Mouse (Mus musculus) kidney, embryonic 14.5 days (tissue): ENCODE results near the gene Gm9999. TPM values are rescaled to one million over a fixed set of nuclear protein-coding genes. Genes with fewer than 3 reads are reported as not detected.
A peak's percentile ranks its signal among the peaks of the same experiment; 100 is the strongest.

Source experiments
- ATAC-seq: fragments of 200-750 bp; cut with Nextera tagmentation; 2 replicates; pipeline ENCODE4 v1.8.0; 2017; ENCODE audit warnings: moderate number of reproducible peaks, mild to moderate bottlenecking, moderate TSS enrichment, moderate library complexity; ENCODE audit not compliant: low FRiP score, low TSS enrichment
- H3K27ac ChIP-seq: fragments of 300-500 bp; sonication (generic); 2 replicates; pipeline ENCODE4 v1.5.1; 2014; ENCODE audit warnings: low read depth, mild to moderate bottlenecking, low read length, moderate library complexity, mixed read lengths
- H3K27me3 ChIP-seq: fragments of 300-500 bp; sonication (generic); 2 replicates; pipeline ENCODE4 v1.6.1; 2014; ENCODE audit warnings: mild to moderate bottlenecking, low read length; ENCODE audit not compliant: control insufficient read depth, insufficient read depth
- H3K36me3 ChIP-seq: fragments of 300-500 bp; sonication (generic); 2 replicates; pipeline ENCODE4 v1.6.1; 2014; ENCODE audit warnings: low read length, mixed read lengths; ENCODE audit not compliant: control insufficient read depth, insufficient read depth
- H3K4me1 ChIP-seq: fragments of 300-500 bp; sonication (generic); 2 replicates; pipeline ENCODE4 v1.6.1; 2014; ENCODE audit warnings: low read length, mixed read lengths; ENCODE audit not compliant: control insufficient read depth, insufficient read depth
- H3K4me2 ChIP-seq: fragments of 300-500 bp; sonication (generic); replicated peaks from 2 replicates; pipeline ENCODE4 v1.6.1; 2014; ENCODE audit warnings: low read depth, mild to moderate bottlenecking, low read length
- H3K4me3 ChIP-seq: fragments of 300-500 bp; sonication (generic); 2 replicates; pipeline ENCODE4 v1.5.1; 2014; ENCODE audit warnings: mild to moderate bottlenecking, low read length
- H3K9ac ChIP-seq: fragments of 300-500 bp; sonication (generic); 2 replicates; pipeline ENCODE4 v1.6.1; 2014; ENCODE audit warnings: low read depth, mild to moderate bottlenecking, low read length, moderate library complexity
- H3K9me3 ChIP-seq: fragments of 300-500 bp; sonication (generic); 2 replicates; pipeline ENCODE4 v1.6.1; 2016; ENCODE audit warnings: low read length; ENCODE audit not compliant: control insufficient read depth
- WGBS: fragments of 180-500 bp; shearing (Covaris S2); extraction: QIAGEN DNeasy Blood & Tissue Kit; methylation state at CpG from one replicate; pipeline ENCODE4 v1.1.7; 2014; 5-methylcytosine and 5-hydroxymethylcytosine counted together
- polyA plus RNA-seq: library from polyadenylated mRNA; unstranded; fragments of >200 nt; fragmentation: Nextera tagmentation; extraction: Ambion mirVana; gene quantifications from 2 replicates; pipeline ENCODE4 v1.2.1, GENCODE M21; 2014

Gene Gm9999
- not detected in 2 replicates for polyA plus RNA-seq

GRCm38 (mm10) chr7:46983280-46983679 is at the start of gene Gm9999:
TSS of gene Gm9999 (plus strand) at chr7:46983580.
- Histone ChIP-seq H3K27ac (no peak within 1 kb of the TSS), H3K9ac (no peak within 1 kb of the TSS), H3K4me1 (0 out of 2 replicates have a peak, but pooled peaks cover 10% of the 10 kb centered on the region), H3K9me3 (no peaks in the 10 kb centered on the region), H3K4me3 (no peak within 1 kb of the TSS), H3K4me2 (no peak within 1 kb of the TSS), H3K27me3 (no peaks in the 10 kb centered on the region), H3K36me3 (no peaks in the 10 kb centered on the region)
- ATAC-seq, result no peak
- 95% methylated on average over 3 of the region's 3 CpGs for WGBS

GRCm38 (mm10) chr7:46934788-46935187 is 48.6 kb upstream of the Gm9999 start:
- Histone ChIP-seq H3K27me3 (no peaks in the 10 kb centered on the region), H3K4me2 (no peak overlapping the region), H3K27ac (no peak overlapping the region), H3K36me3 (peaks cover 50% of the 10 kb centered on the region), H3K4me3 (no peak overlapping the region), H3K9ac (no peak overlapping the region), H3K9me3 (no peaks in the 10 kb centered on the region), H3K4me1 (no peaks in the 10 kb centered on the region)
- WGBS, result 60% methylated on average over 8 of the region's 8 CpGs
- ATAC-seq, result no peak

DNA sequence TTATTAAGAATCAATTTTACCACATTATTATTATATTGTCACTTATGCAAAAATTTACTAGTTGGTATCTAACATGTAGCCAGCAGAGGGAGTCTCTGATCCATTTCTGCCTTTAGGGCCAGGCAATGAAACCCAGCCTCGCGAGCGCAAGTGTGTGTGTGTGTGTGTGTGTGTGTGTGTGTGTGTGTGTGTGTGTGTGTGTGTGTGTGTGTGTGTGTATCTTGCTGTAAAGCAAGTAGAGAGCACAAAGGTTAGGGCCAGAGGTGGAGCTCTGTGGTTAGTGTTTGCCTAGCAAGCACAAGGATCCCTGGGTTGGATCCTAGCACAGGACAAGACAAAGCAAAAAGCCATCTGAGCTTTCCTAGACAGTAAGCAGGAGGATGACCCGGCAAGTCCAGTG is 47.5 kb upstream of the Gm9999 start:
- Histone ChIP-seq H3K4me1 (no peaks in the 10 kb centered on the region), H3K36me3 (peaks cover 51% of the 10 kb centered on the region), H3K27me3 (no peaks in the 10 kb centered on the region), H3K4me2 (no peak overlapping the region), H3K9me3 (no peaks in the 10 kb centered on the region), H3K4me3 (no peak overlapping the region), H3K27ac (no peak overlapping the region), H3K9ac (no peak overlapping the region)
- ATAC-seq, result no peak
- 59% methylated on average over 4 of the region's 4 CpGs for WGBS

DNA sequence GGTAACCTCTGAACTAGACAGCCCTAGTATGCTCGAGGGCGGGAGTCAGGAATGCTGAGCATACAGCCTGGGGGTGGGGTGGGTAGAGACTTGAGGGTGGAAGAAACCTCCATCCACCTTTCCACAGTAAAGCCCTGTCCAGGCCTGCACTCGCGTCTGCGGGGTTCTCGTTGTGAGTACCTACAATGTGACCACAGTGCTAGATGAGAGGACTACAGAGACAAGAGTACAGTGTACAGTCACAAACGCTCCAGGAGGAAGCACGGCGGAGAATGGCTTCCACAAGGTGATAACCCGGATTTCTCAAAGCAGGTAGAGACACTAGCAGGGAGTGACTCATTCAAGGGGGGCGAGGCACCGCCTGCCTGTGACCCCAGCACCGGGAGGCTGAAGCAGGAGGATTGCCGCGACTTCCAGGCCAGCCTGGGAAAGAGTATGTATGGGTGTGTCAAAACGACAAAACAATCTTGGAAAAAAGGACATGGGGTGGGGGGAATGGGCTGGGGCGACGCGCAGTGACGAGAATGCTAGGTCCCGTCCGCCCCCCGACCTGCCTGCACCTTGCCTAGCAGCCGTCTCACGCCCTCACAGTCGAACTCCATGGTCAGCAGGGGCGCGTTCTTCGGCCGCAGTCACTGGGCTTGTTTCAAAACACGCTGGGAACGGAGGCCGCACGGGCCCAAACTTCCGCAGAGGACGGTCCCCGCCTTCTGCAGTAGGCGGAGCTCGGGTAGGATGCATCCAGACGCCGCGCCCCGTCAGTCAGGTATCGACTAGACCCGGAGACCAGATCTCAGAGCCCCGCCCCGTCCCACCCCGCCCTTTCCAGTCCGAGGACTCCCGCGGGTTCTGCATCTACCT is 25.3 kb upstream of the Gm9999 start, which contains the start of gene Uevld:
TSS of gene Uevld (minus strand) at position 697 of the 861 bp plus-strand sequence.
- H3K36me3 ChIP-seq, result peaks cover 13% of the 10 kb centered on the region; the same call in 1 of the 2 replicates
- no peaks in the 10 kb centered on the region; the same call in 1 of the 2 replicates for H3K27me3 ChIP-seq
- WGBS, result under 1% methylated on average over 51 of the region's 51 CpGs
- no peaks in the 10 kb centered on the region for H3K9me3 ChIP-seq
- peak within 1 kb of the TSS; percentile 81 for H3K4me2 ChIP-seq
- peak within 1 kb of the TSS; percentile 86 for H3K9ac ChIP-seq
- H3K4me3 ChIP-seq, result peak within 1 kb of the TSS; percentile 87
- peak; percentile 94 for ATAC-seq
- 0 out of 2 replicates have a peak within 1 kb of the TSS, but pooled peaks have one; percentile 11 for H3K27ac ChIP-seq
- no peaks in the 10 kb centered on the region; the same call in 1 of the 2 replicates for H3K4me1 ChIP-seq

DNA sequence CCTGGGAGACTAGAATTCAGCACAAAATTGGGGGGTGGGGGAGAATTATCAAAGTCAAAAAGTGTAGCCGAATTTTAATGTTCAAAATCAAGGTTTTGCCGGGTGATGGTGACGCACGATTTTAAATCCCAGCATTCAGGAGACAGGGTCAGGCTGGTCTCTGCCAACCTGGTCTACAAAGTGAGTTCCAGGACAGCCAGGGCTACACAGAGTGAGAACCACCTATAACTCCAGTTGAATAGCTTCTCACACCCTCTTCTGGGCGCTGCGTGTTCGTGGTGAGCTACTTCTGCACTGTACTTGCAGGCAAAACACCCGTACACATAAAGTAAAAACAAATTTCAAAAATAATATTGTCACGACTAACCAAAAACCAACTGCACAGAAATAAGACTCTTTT is 24.5 kb upstream of the Gm9999 start:
- Histone ChIP-seq H3K4me1 (no peaks in the 10 kb centered on the region; the same call in 1 of the 2 replicates), H3K4me3 (peak overlapping the region; percentile 87), H3K36me3 (peaks cover 7% of the 10 kb centered on the region; the same call in 1 of the 2 replicates), H3K27me3 (no peaks in the 10 kb centered on the region; the same call in 1 of the 2 replicates), H3K9me3 (no peaks in the 10 kb centered on the region), H3K9ac (peak overlapping the region; percentile 86), H3K27ac (no peak overlapping the region), H3K4me2 (peak overlapping the region; percentile 81)
- 16% methylated on average over 9 of the region's 9 CpGs for WGBS
- ATAC-seq, result 0 out of 2 replicates have a peak, but pooled peaks have one; percentile 30

DNA sequence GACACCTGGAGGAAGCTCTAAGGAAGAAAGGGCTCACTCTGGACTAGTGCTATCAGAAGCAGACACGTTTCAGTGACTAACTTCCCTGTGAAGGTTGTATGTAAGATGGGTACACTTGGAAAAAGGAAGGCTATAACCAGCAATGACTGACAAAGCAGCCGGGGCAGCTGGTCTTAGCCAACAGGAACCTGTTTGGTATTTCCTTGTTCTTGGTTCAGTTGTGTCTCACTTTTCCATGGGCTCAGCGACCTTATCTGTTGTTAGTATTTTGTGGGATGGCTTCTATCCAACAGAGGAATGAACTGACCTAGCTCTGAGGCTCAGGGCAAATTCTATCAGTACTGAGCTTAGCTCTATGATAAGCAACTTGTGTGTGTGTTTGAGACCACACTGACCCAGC is 22.4 kb upstream of the Gm9999 start:
- no peaks in the 10 kb centered on the region; the same call in 1 of the 2 replicates for H3K27me3 ChIP-seq
- no peak overlapping the region for H3K9ac ChIP-seq
- H3K9me3 ChIP-seq, result no peaks in the 10 kb centered on the region
- no peaks in the 10 kb centered on the region; the same call in 1 of the 2 replicates for H3K4me1 ChIP-seq
- no peak overlapping the region for H3K4me3 ChIP-seq
- 61% methylated on average over 3 of the region's 3 CpGs for WGBS
- H3K27ac ChIP-seq, result no peak overlapping the region
- H3K36me3 ChIP-seq, result no peaks in the 10 kb centered on the region
- no peak overlapping the region for H3K4me2 ChIP-seq
- no peak for ATAC-seq

DNA sequence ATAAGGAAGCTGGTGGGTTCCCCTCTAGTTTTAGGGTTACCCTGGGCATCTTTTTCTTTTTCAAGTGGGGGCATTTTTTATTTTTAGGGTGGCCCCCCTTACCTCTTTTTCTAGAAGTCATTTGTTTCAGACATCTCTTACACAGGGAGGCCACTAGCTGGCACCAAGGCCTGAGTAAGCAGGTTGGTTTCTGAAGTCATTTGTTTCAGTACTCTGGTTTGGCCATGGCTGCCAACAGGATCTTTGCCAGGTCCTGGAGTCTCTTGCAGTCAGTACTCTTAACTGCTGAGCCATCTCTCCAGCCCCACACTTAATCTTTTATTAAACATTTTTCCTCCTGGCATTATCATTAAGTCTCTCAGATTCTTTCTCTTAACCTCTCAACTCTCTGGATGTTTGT is 21.2 kb upstream of the Gm9999 start:
- Histone ChIP-seq H3K27ac (no peak overlapping the region), H3K9ac (no peak overlapping the region), H3K9me3 (no peaks in the 10 kb centered on the region), H3K4me1 (no peaks in the 10 kb centered on the region; the same call in 1 of the 2 replicates), H3K36me3 (no peaks in the 10 kb centered on the region), H3K4me3 (no peak overlapping the region), H3K4me2 (no peak overlapping the region), H3K27me3 (no peaks in the 10 kb centered on the region; the same call in 1 of the 2 replicates)
- ATAC-seq, result no peak

GRCm38 (mm10) chr7:46962806-46963618 is 20.4 kb upstream of the Gm9999 start:
- Histone ChIP-seq H3K4me1 (no peaks in the 10 kb centered on the region), H3K4me2 (0 out of 2 replicates have a peak overlapping the region, but pooled peaks have one; percentile 6), H3K27me3 (no peaks in the 10 kb centered on the region; the same call in 1 of the 2 replicates), H3K9me3 (no peaks in the 10 kb centered on the region), H3K27ac (no peak overlapping the region), H3K36me3 (no peaks in the 10 kb centered on the region), H3K4me3 (no peak overlapping the region), H3K9ac (no peak overlapping the region)
- WGBS, result under 1% methylated on average over 9 of the region's 9 CpGs
- ATAC-seq, result peak; percentile 77; the same call in 1 of the 2 replicates
